Mouse (Mus musculus) hindbrain, embryonic 14.5 days (tissue): ENCODE results near the gene Mpp4. TPM values are rescaled to one million over a fixed set of nuclear protein-coding genes. Genes with fewer than 3 reads are reported as not detected.

ENCODE experiments used
- ATAC-seq: fragments of 200-750 bp; cut with Nextera tagmentation; 2 replicates; pipeline ENCODE4 v1.8.0; 2017; ENCODE audit warnings: moderate number of reproducible peaks, mild to moderate bottlenecking, moderate TSS enrichment, moderate library complexity; ENCODE audit not compliant: low FRiP score
- DNase-seq: peaks from one replicate; pipeline ENCODE4 v3.0.0-alpha.2; 2015; ENCODE audit warnings: low spot score
- H3K27ac ChIP-seq: fragments of 300-500 bp; sonication (generic); 2 replicates; pipeline ENCODE4 v1.5.1; 2014; ENCODE audit warnings: mild to moderate bottlenecking, moderate library complexity
- H3K27me3 ChIP-seq: fragments of 300-500 bp; sonication (generic); 2 replicates; pipeline ENCODE4 v1.6.1; 2014; ENCODE audit warnings: mild to moderate bottlenecking, low read length, mixed read lengths; ENCODE audit not compliant: control insufficient read depth, insufficient read depth
- H3K36me3 ChIP-seq: fragments of 300-500 bp; sonication (generic); replicated peaks from 2 replicates; pipeline ENCODE4 v1.6.1; 2014; ENCODE audit not compliant: control insufficient read depth, insufficient read depth
- H3K4me1 ChIP-seq: fragments of 300-500 bp; sonication (generic); replicated peaks from 2 replicates; pipeline ENCODE4 v1.6.1; 2014; ENCODE audit warnings: antibody characterized with exemption, low read length, mixed read lengths; ENCODE audit not compliant: control insufficient read depth, insufficient read depth
- H3K4me2 ChIP-seq: fragments of 300-500 bp; sonication (generic); replicated peaks from 2 replicates; pipeline ENCODE4 v1.6.1; 2014; ENCODE audit warnings: mild to moderate bottlenecking, moderate library complexity
- H3K4me3 ChIP-seq: fragments of 300-500 bp; sonication (generic); replicated peaks from 2 replicates; pipeline ENCODE4 v1.5.1; 2014; ENCODE audit warnings: mild to moderate bottlenecking, low read length
- H3K9ac ChIP-seq: fragments of 300-500 bp; sonication (generic); 2 replicates; pipeline ENCODE4 v1.6.1; 2014
- H3K9me3 ChIP-seq: fragments of 300-500 bp; sonication (generic); 2 replicates; pipeline ENCODE4 v1.6.1; 2016; ENCODE audit warnings: low read length; ENCODE audit not compliant: control insufficient read depth
- WGBS: fragments of 180-500 bp; shearing (Covaris S2); extraction: QIAGEN DNeasy Blood & Tissue Kit; methylation state at CpG from one replicate; pipeline ENCODE4 v1.1.7; 2014; 5-methylcytosine and 5-hydroxymethylcytosine counted together
- polyA plus RNA-seq: library from polyadenylated mRNA; unstranded; fragments of >200 nt; fragmentation: Nextera tagmentation; extraction: Ambion mirVana; gene quantifications from 2 replicates; pipeline ENCODE4 v1.2.1, GENCODE M21; 2014

Mpp4 gene
- polyA plus RNA-seq, 1 experiment from 2014 or later: 1.4 TPM

DNA sequence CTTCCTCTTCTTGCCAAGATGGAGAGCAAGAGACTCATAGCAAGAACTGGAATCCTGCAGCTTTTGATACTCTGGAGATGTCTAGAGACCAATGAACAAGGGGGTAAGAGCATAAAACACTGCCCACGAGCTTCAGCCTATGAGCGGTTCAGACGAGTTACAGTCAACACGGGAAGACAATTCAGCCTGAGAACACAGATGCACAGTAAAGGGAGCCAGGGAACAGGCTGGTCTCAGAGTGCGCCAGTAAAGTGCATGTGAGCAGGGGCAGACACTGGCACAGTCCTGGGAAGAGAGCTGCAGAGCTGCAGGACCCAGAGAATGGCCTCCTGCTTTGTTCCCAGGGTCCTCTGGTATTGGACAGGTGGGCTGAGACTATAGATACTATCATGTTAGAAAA is 24.6 kb upstream of the Mpp4 start:
- no peak for DNase-seq
- Histone ChIP-seq H3K4me2 (no peak overlapping the region), H3K27me3 (no peaks in the 10 kb centered on the region), H3K27ac (no peak overlapping the region), H3K4me3 (no peak overlapping the region), H3K9me3 (no peaks in the 10 kb centered on the region), H3K9ac (no peak overlapping the region), H3K36me3 (peaks cover 82% of the 10 kb centered on the region), H3K4me1 (no peaks in the 10 kb centered on the region)
- ATAC-seq: no peak
- WGBS: 78% methylated on average over 5 of the region's 5 CpGs

DNA sequence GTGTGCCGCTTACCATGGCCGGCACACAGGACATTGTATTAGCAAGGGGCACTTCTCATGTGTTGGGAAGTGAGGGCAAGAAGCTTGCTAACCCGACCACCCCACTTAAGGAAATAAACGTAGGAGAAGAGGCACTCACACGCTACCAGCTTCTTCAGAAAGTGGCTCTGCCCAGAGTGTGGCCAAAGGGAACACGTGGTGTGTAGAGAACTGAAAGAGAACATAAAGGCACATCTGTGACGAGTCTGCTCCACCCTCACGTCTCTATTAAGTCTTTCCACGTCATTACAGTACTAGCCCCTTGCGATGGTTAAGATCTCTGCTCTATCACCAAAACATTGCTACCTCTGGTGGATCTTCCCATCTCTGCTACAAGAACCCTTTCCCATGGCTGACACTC is 23.1 kb upstream of the Mpp4 start:
- ATAC-seq (no peak), DNase-seq (no peak)
- H3K4me1 ChIP-seq: no peaks in the 10 kb centered on the region
- no peak overlapping the region for H3K27ac ChIP-seq
- H3K9me3 ChIP-seq: no peaks in the 10 kb centered on the region
- 89% methylated on average over 10 of the region's 10 CpGs for WGBS
- no peaks in the 10 kb centered on the region for H3K27me3 ChIP-seq
- peaks cover 83% of the 10 kb centered on the region for H3K36me3 ChIP-seq
- no peak overlapping the region for H3K4me2 ChIP-seq
- H3K9ac ChIP-seq: no peak overlapping the region
- H3K4me3 ChIP-seq: no peak overlapping the region

DNA sequence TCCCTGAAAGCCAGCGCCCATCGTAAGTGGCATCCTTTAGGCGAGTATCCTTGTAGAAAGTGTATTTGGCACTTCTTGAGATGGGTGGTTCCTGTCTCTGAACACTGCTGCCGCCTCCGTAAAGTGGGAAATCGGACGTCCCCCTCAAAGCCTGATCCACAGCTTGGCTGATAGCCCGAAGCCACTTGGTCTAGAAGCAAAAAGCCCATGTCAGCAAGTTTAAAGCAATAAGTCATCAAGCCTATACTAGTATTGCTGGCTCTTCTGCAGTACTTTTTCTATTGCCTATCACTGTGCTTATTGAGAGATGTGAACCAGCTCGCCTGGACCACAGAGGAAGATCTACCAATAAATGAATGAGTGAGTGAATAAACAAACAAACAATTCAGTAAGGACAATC is 22.2 kb upstream of the Mpp4 start:
- Histone ChIP-seq H3K9me3 (no peaks in the 10 kb centered on the region), H3K27ac (no peak overlapping the region), H3K4me2 (no peak overlapping the region), H3K36me3 (peaks cover 83% of the 10 kb centered on the region), H3K4me1 (no peaks in the 10 kb centered on the region), H3K27me3 (no peaks in the 10 kb centered on the region), H3K4me3 (no peak overlapping the region), H3K9ac (no peak overlapping the region)
- DNase-seq: no peak
- WGBS: 91% methylated on average over 9 of the region's 9 CpGs
- ATAC-seq: no peak

DNA sequence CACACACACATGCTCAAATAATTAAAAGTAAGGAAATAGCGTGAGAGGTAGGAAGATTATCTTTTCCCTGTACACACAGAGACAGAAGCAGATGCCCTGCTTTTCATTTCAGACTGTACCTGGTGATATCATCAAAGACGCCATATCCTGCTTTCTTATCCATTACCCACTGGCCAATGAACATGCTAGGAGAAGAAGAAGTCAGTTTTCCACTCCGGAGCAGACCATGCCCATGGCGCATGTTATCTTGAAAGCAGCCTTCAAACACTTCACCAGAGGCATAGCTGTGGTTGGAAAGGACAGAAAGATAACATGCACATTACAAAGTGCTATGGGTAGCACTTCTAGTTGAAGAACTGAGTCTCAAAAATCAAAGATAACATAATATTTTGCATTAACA is 19.9 kb upstream of the Mpp4 start:
- Histone ChIP-seq H3K9ac (no peak overlapping the region), H3K27ac (no peak overlapping the region), H3K9me3 (no peaks in the 10 kb centered on the region), H3K4me3 (no peak overlapping the region), H3K4me2 (no peak overlapping the region), H3K4me1 (no peaks in the 10 kb centered on the region), H3K36me3 (peaks cover 91% of the 10 kb centered on the region), H3K27me3 (no peaks in the 10 kb centered on the region)
- ATAC-seq: no peak
- 98% methylated on average over 4 of the region's 4 CpGs for WGBS
- DNase-seq: no peak

DNA sequence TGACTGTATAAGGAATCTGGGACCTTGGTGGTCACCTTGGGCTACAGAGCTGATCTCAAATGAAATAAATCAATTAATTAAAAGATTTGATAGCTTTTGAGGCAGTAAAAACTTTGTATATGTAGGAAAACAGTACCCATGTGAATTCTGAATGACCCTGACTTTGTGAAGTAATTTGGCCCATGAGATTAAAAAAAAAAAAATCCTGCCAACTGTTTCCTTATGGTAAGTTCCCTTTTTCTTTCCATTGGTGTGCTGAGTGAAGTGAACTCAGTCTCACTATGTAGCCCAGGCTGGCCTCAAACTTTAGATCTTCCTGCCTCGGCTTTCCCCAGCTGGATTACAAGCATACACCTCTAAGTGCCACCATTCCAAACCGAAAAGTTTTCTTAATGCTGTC is 19.2 kb upstream of the Mpp4 start:
- WGBS: 94% methylated on average over 2 of the region's 2 CpGs
- Histone ChIP-seq H3K4me1 (no peaks in the 10 kb centered on the region), H3K36me3 (peaks cover 97% of the 10 kb centered on the region), H3K4me2 (no peak overlapping the region), H3K27ac (no peak overlapping the region), H3K9ac (no peak overlapping the region), H3K27me3 (no peaks in the 10 kb centered on the region), H3K9me3 (no peaks in the 10 kb centered on the region), H3K4me3 (no peak overlapping the region)
- no peak for ATAC-seq
- no peak for DNase-seq

DNA sequence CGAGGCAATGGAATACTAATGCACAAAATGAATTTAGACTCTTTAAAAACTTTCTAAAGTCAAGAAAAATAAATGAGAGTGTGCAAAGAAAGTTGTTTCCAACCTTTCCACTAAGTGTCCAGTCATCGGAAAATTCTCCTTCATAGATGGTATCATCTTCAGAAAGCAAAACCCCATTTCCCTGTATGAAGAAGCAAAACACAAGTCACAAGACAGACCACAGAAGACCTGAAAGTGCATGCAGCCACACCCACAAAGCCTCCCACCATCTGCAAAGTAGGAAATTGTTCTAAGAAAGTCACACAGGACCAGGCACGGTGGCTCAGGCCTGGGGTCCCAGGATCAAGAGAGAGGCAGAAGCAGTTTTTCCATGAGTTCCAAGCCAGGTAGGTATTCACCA is 16.8 kb upstream of the Mpp4 start:
- Histone ChIP-seq H3K36me3 (peaks cover 92% of the 10 kb centered on the region), H3K9ac (no peak overlapping the region), H3K4me2 (no peak overlapping the region), H3K4me1 (no peaks in the 10 kb centered on the region), H3K9me3 (no peaks in the 10 kb centered on the region), H3K27me3 (no peaks in the 10 kb centered on the region), H3K4me3 (no peak overlapping the region), H3K27ac (no peak overlapping the region)
- 91% methylated on average over 3 of the region's 3 CpGs for WGBS
- no peak for DNase-seq
- no peak for ATAC-seq

DNA sequence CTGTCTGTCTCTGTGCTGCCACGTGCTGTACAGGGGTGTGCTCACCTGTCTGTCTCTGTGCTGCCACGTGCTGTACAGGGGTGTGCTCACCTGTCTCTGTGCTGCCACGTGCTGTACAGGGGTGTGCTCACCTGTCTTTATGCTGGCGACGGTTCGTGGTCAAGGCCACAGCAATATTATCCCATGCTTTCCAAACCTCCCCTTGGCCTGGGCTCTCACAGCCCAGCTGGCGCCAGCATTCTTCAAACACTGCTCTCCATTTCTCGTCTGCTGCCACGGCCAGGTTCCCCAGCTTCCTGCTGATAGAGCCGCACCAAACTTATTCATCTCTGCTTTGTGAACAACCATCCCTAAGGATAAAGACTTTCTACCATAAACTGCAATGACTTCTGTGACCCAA is 15.2 kb upstream of the Mpp4 start:
- ATAC-seq: no peak
- 92% methylated on average over 10 of the region's 10 CpGs for WGBS
- Histone ChIP-seq H3K27ac (no peak overlapping the region), H3K9ac (no peak overlapping the region), H3K4me2 (no peak overlapping the region), H3K4me3 (no peak overlapping the region), H3K4me1 (no peaks in the 10 kb centered on the region), H3K36me3 (peaks cover 90% of the 10 kb centered on the region), H3K9me3 (no peaks in the 10 kb centered on the region), H3K27me3 (no peaks in the 10 kb centered on the region)
- no peak for DNase-seq

DNA sequence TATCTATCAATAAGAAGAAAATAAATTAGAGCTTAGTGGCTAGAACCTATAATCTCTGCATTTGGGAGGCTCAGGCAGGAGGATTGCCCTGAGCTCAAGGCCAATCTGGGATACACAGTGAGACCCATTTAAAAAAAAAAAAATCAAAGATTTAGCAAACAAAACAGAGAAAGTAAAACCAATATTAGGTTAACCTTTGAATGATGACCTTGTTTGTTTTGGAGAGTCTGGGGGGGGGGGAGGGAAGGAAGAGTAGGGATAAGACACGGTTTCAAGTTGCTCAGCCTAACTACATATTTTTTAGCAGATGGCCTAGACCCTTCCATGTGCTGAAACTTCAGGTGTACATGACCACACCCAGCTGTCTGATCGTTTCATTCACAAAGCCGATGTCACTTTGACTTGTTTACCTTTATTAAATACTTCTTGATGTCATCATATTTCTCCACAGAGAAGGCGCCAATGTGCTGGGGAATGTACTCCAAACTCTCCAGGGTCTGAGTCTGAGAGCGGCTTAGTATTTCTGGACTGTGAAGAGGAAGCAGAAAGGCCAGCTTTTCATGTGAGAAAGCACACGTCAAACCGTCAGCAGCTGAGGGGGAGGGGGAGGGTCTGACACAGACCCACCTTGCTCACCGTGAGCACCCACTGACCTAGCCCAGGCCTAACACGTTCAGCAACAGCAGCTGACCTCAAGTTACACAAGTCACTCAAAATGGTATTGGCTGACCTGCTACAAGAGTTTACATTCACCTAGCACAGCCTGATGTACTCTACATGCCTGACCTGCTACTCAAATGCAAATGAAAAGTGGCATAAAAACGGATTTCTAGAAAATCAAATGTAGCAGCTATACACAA is 11.6 kb upstream of the Mpp4 start:
- Histone ChIP-seq H3K27ac (no peak overlapping the region), H3K9me3 (no peaks in the 10 kb centered on the region), H3K36me3 (peaks cover 91% of the 10 kb centered on the region), H3K4me3 (no peak overlapping the region), H3K27me3 (no peaks in the 10 kb centered on the region), H3K4me1 (no peaks in the 10 kb centered on the region), H3K4me2 (no peak overlapping the region), H3K9ac (no peak overlapping the region)
- DNase-seq (no peak), ATAC-seq (no peak)
- 87% methylated on average over 10 of the region's 10 CpGs for WGBS

DNA sequence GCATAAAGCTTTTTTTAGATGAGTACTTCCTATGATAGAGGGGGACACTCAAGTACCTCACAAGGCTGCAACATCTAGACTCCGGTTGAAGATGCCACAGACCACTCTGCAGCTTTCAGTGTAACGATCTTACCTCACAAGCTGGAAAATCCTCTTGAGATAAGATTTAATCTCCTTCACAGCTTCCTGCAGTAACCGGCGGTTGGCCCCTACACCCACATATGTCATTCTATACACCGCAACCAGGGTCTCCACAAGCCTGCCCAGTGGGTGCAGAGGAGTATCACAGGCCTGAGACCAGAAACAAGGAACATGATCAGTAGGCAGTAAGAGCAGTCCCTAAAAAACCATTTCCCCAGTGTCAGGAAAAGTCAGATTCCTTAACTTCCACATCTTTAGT is 9.8 kb upstream of the Mpp4 start:
- Histone ChIP-seq H3K4me2 (no peak overlapping the region), H3K9ac (no peak overlapping the region), H3K27ac (no peak overlapping the region), H3K36me3 (peaks cover 91% of the 10 kb centered on the region), H3K27me3 (no peaks in the 10 kb centered on the region), H3K4me1 (no peaks in the 10 kb centered on the region), H3K4me3 (no peak overlapping the region), H3K9me3 (no peaks in the 10 kb centered on the region)
- DNase-seq: no peak
- WGBS: 90% methylated on average over 5 of the region's 5 CpGs
- ATAC-seq: no peak

DNA sequence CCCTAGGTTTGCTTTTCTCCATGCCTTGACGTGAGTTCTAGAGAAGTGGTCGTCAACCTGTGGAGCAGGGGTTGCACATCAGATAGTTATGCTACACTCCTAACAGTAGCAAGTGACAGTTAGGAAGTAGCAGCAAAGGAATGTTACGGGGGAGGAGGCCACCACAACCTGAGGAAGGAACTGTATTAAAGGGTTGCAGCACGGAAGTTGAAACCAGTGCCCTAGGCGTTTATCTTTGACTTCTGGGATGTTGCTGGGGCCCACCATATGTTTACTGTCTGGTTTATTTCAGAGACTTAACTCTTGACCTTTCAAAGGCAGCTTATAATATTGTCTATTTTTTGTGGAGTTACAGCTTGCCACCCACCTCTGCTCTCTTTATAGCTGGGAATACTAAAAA is 8.7 kb upstream of the Mpp4 start:
- WGBS: 91% methylated on average over 5 of the region's 5 CpGs

More for the DNA sequence above, 8.7 kb upstream of the Mpp4 start:
- Histone ChIP-seq H3K27ac (no peak overlapping the region), H3K27me3 (no peaks in the 10 kb centered on the region), H3K9ac (no peak overlapping the region), H3K36me3 (peaks cover 91% of the 10 kb centered on the region), H3K9me3 (no peaks in the 10 kb centered on the region), H3K4me2 (no peak overlapping the region), H3K4me3 (no peak overlapping the region), H3K4me1 (no peaks in the 10 kb centered on the region)
- ATAC-seq: no peak
- DNase-seq: no peak
